Mouse (Mus musculus): ENCODE results near the gene Ccl28. TPM values are rescaled to one million over a fixed set of nuclear protein-coding genes. Genes with fewer than 3 reads are reported as not detected.
"Not testable (repeated sequence)": the region's sequence is repeated elsewhere in the genome, so short reads cannot be mapped to it uniquely, and the experiment has no call there.

Gene Ccl28
- polyA plus RNA-seq, 3 experiments from 2014 or later = 0.20 TPM; not detected in 2

GRCm38 (mm10) chr13:119648891-119649698, 25.5 kb downstream of the Ccl28 start:
- no peak for ATAC-seq

DNA sequence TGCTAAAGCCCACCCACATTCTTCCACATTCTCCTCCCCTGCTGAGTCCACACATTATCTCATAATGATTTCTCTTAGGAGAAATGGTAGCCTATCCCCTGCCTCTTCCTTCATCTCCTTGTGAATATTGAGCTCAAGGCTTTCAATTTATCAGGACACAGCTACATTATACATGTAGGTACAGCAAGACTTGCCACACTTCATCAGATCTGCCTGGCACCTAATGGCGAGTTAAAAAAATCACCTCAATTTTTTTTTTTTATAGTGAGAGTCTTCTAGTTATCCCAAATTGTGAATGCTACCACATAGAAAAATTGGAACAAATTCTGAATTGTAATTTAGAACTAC, 26.1 kb downstream of the Ccl28 start:
- ATAC-seq = no peak

DNA sequence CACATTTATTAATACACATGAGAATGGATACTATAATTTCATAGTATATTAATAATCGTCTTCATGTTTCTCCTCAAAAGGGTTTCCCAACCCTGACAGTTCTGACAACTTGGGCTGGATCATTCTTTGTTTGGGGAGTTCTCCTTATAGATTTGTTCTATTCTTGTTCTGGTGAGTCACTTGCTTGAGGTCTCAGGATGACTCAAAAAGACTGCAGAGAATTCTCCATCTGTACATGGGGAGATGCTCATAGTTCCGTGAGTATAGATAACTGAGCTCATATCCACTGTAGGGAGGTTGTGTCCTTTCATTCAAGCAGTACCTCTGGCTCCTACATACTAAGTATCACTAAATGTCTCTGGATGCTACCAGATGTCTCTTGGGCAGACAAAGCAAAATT, 31.1 kb downstream of the Ccl28 start:
- ATAC-seq = no peak

DNA sequence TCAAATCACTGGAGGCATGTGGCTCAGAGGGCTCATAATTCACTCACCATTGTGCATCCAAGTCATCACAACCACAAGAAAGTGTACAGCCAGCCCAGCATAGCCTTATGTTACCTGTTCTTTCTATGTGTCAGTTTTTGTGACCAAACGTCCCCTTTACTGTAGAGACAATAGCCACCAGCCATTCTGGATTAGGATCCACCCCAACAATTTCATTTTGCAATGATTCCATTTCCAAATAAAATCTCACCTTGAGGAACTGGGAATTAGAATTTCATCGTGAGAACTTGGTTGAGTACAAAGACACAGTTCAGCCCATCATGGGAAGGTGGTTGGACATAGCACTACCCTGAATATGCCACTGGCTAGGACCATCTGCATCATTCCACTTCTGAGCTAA, 32.6 kb downstream of the Ccl28 start:
- no peak for ATAC-seq

GRCm38 (mm10) chr13:119656846-119657416, 33.3 kb downstream of the Ccl28 start:
- ATAC-seq = no peak

- ATAC-seq = not testable (repeated sequence)
Measured at GRCm38 (mm10) chr13:119661420-119661819, 37.8 kb downstream of the Ccl28 start.

DNA sequence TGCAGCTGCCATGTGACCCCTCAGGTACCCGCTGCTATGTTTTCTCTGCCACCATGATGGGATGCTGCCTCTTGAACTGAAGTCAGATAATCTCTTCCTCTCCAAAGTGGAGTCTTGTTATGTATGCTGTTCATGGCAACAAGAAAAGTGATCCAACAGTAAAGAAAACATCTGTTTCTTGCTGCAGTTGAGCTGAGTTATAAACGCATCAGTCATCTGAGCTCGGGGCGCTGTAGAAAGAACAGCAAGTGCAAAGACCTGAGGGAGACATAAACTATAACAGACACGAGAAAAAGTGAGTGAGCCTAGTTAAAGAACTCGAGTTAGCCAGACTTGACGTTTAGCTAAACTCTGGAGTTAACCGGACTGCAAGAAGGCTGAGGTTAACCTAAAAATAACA, 55.2 kb downstream of the Ccl28 start:
- ATAC-seq = no peak

DNA sequence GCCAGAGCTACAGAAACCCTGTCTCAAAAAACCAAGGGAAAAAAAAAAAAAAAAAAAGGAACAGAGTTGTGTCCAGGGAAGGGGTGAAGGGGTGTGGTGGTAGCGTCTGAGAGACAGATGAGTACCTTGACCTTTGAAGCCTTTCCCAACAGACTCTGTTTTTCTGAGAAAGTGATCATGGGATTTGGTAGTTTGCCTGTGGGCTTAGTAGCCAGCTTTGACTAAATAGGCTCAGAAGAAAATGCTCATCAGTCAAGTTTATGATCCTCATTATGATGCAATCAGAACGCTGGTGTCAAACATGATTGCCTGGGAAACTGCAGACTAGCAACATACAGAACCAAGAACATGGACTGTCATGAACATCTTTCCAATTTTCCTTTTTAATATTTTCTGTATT, 56.1 kb downstream of the Ccl28 start:
- ATAC-seq = no peak

DNA sequence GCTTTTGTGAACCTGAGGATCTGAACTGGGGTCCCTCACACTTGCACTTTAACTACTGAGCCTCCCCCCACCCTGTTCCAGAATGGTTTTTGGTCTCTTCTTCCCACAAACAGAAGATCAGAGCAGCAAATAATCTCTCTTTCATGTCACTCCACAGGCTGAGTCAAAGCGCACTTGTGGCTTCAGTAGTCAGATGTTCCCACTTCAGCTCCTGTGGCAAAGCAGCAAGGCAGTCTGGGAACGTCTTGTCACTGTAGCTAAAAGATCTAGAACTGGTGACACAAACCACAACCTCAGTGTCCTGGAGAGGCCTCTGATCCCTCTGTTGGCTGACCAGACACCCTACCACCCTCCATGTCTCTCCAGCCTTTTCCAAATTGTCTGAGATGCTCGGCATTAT, 57.5 kb downstream of the Ccl28 start:
- no peak for ATAC-seq

GRCm38 (mm10) chr13:119684416-119685177, 61.0 kb downstream of the Ccl28 start:
- no peak for ATAC-seq

DNA sequence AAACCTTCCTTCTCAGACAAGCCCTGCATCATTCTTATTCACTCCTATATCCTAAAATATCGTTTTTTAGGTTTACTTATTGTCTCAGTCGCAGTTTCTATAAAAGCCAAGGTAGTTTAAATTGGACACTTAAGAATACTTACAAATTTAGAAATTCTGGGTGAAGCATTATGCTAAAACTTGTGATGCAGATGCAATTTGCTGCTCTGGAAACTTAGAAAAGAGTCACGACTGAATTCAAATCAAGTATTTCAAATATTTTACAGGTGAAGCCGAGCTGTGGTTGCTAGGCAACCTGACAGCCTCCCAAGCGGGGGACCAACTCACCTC, 66.1 kb downstream of the Ccl28 start:
- ATAC-seq = peak; percentile 60

DNA sequence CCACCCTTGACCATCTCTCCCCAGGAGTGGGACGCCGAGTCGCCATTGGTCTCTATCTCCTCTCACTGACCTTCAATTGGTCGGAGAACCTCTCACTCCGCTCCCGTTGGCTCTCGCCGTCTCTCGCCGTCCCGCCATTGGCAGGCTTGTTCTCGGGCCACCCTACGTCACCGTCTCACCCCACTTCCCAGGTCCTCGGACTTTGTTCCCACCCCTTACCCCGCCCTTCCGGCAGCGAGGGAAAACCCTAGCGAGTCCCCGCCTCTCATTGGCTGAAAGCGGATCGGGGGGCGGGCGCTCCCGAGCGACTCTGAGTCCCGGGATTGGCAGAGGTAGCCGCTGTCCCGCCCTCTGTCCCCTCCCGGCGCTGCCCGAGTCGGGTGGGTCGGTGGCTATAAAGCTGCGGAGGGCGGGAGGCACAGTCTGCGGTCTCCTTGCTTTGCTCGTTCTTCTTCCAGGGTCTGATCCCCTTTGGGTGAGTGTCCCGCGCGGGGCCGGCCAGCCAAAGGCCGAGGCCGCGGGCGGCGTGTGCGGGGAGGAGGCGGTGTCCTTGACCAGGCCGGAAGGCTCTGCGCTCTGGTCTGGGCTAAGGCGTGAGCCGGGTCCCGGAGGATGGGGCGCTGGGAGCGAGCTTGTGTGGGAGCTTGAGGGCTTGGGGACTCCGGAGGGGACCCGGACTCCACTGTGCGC, 66.6 kb downstream of the Ccl28 start, which contains the start of gene Hmgcs1:
Hmgcs1 (plus strand) TSS at position 341 of the 690 bp plus-strand sequence.
- peak; percentile 94 for ATAC-seq

GRCm38 (mm10) chr13:119690876-119691620, 67.4 kb downstream of the Ccl28 start:
- ATAC-seq = peak; percentile 11

DNA sequence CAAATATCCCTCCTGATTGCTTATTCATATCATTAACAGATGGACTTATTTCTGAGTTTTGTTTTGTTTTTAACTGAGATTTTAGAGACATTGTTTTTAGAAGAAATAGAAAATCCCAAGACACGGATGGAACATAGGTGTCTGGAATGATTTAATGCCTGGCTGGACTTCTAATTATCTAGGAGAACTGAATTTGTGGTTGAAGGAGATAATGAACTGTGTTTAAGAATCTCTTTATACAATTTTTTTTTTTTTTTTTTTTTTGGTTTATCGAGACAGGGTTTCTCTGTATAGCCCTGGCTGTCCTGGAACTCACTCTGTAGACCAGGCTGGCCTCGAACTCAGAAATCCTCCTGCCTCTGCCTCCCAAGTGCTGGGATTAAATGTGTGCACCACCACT, 68.3 kb downstream of the Ccl28 start:
- ATAC-seq = not testable (repeated sequence)

DNA sequence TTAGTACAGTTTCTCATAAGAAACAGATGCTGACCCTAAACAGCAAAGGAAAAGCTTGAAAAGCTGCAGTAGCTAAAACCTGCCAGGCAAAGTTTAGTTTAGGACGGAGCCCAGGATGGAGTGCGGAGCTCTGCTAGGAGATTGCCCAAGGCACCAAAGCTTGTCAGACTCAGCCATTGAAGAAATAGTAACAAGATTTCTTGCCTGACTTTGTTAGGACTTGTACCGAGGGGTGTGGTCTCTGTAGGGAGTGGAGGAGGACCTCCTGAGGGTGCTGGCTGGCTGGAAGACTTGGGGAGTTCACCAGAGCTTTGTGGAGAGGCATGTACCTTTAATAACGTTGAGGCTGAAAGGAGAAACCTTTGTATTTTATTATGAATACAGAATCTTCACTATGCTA, 72.1 kb downstream of the Ccl28 start:
- ATAC-seq = no peak

DNA sequence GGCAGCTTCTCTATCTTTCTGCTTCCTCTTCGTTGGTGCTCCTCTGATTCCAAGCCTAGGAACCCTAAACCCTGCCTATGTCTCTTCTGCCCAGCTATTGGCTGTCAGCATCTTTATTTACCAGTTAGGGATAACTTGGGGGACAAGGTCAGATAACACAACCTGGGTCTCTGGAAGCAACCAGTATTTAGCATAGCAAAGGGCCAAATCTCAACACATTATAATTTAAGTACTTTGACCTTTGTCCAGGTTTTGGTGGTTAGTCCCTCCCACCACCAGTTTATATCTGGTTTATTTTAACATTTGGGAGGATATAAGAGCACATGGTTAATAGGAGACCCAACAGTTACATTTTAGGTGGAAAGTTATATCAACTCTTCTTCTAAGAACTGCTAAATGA, 72.9 kb downstream of the Ccl28 start:
- ATAC-seq = no peak

GRCm38 (mm10) chr13:119698436-119698835, 74.8 kb downstream of the Ccl28 start:
- no peak for ATAC-seq

Other genes with a start within 250 kb of the Ccl28 start
- gene Paip1, start 195.2 kb upstream of the Ccl28 start, polyA plus RNA-seq (2017; shearing (Covaris generic)) = 10 to 100 TPM; 50.7 to 54.5 (median 53.0) TPM
- 100 to 1,000 TPM in 1 of 3 experiments, 10 to 100 TPM in 2; 86.0 to 155 (median 86.1) TPM for gene 4833420G17Rik, start 161.1 kb upstream of the Ccl28 start, polyA plus RNA-seq (2017; shearing (Covaris generic))
- gene Tmem267, start 135.8 kb upstream of the Ccl28 start, polyA plus RNA-seq (2017; shearing (Covaris generic)) = 1 to 10 TPM; 1.6 to 5.4 (median 4.6) TPM
- gene 3110070M22Rik, start 135.4 kb upstream of the Ccl28 start, polyA plus RNA-seq (2017; shearing (Covaris generic)) = not detected
- gene Hmgcs1, start 66.6 kb downstream of the Ccl28 start, polyA plus RNA-seq (2017; shearing (Covaris generic)) = 10 to 100 TPM; 33.6 to 46.6 (median 44.9) TPM
- gene Nim1k, start 132.1 kb downstream of the Ccl28 start, polyA plus RNA-seq (2017; shearing (Covaris generic)) = under 1 TPM; 0.52 to 0.77 (median 0.68) TPM
- 10 to 100 TPM; 20.9 to 24.2 (median 21.7) TPM for gene Zfp131, start 167.1 kb downstream of the Ccl28 start, polyA plus RNA-seq (2017; shearing (Covaris generic))
- not detected for gene AF067063, start 206.4 kb downstream of the Ccl28 start, polyA plus RNA-seq (2017; shearing (Covaris generic))
- not detected for gene D13Ertd608e, start 212.2 kb downstream of the Ccl28 start, polyA plus RNA-seq (2017; shearing (Covaris generic))